Mouse (Mus musculus): ENCODE measurements around the gene Ano6. TPM values are rescaled to one million over a fixed set of nuclear protein-coding genes. Genes with fewer than 3 reads are reported as not detected.

Gene Ano6
- polyA plus RNA-seq, 1 experiment from 2014 or later = 23.9 TPM

DNA sequence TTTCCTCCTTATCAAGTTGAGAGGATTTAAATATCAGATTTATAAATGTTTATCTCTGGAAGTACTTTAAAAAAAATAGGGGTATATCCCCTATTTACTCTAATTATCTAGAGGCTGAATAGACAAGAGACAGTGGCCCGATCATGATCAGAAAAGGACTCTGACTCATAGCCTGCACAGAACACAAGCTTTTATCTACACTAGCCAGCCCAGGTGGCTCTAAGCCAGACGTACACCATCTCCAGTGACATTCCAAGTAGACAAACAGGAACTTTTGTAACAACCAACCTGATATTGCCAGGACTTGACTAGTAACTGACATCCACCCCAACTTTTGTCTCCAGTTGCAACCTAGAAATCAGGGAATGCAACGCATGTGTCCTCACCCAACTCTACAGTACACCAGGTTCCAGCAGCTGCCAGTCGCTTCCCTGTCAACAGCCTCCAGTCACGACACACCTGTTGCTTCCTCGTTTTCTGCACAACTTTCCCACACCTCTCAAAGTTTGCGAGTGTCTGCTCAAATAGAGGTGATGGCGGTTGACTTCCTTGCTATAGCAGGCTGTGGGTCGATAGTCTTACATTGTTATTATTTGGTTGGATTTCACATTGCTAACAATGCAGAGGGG is 199.0 kb downstream of the Ano6 start:
- H3K27me3 ChIP-seq (replicated peaks; ENCODE audit: control insufficient read depth, insufficient read depth, low read length) = no peaks in the 10 kb centered on the region
- H3K36me3 ChIP-seq (ENCODE audit: control insufficient read depth, insufficient read depth) = no peaks in the 10 kb centered on the region
- no peaks in the 10 kb centered on the region; the same call in 1 of the 2 replicates for H3K9me3 ChIP-seq (ENCODE audit: control insufficient read depth)
- no peak overlapping the region for H3K4me3 ChIP-seq (ENCODE audit: low read depth, low read length)
- no peak overlapping the region for H3K9ac ChIP-seq (ENCODE audit: low read depth, low read length)
- 76% methylated on average over 9 of the region's 9 CpGs for WGBS
- no peak overlapping the region for H3K27ac ChIP-seq (ENCODE audit: low read depth, low read length)
- no peak for TF ChIP-seq CTCF (IDR thresholded peaks at IDR 0.05; ENCODE audit: low read depth)
- ATAC-seq = no peak
- no peak overlapping the region for H3K4me2 ChIP-seq (replicated peaks; ENCODE audit: low read depth)
- no peaks in the 10 kb centered on the region for H3K4me1 ChIP-seq (replicated peaks; ENCODE audit: control insufficient read depth, insufficient read depth, low read length)

DNA sequence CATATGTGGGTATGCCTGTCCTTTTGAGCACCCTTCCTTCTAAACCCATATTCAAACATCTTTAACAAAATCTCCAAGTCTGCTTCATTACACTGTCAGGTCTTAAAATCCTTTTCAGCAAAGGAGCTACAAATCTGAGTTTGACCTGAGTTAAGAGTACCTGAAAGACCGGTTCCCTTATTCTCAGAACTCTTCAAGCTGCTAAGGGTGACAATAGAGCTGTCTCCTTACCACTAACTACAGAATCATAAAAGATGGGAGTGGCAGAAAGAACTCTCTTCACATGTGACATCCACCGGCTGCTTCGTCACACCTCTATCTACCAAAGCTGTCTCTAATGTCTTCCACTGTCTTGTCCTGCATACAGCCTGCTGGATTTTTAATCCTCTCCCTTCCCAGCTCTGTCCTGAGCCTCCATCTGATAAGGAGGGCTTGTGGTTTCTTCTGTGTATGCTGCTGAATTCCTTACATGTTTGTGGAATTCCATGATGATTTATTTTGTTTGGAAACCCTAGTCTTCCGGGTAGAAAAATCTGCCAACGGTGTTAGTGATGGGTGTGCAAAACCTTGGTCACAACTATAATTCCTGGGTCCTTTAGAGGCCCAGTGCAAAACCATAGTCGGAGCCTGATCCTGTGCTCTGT is 212.4 kb downstream of the Ano6 start:
- Histone ChIP-seq H3K36me3 (ENCODE audit: control insufficient read depth, insufficient read depth) (no peaks in the 10 kb centered on the region), H3K4me1 (replicated peaks; ENCODE audit: control insufficient read depth, insufficient read depth, low read length) (no peaks in the 10 kb centered on the region), H3K27me3 (replicated peaks; ENCODE audit: control insufficient read depth, insufficient read depth, low read length) (no peaks in the 10 kb centered on the region), H3K4me3 (ENCODE audit: low read depth, low read length) (no peak overlapping the region), H3K27ac (ENCODE audit: low read depth, low read length) (no peak overlapping the region), H3K4me2 (replicated peaks; ENCODE audit: low read depth) (no peak overlapping the region), H3K9me3 (ENCODE audit: control insufficient read depth) (no peaks in the 10 kb centered on the region), H3K9ac (ENCODE audit: low read depth, low read length) (no peak overlapping the region)
- WGBS = 19% methylated on average over 6 of the region's 6 CpGs
- TF ChIP-seq CTCF (IDR thresholded peaks at IDR 0.05; ENCODE audit: low read depth) = no peak
- no peak for ATAC-seq

GRCm38 (mm10) chr15:96011640-96012390 is 221.2 kb downstream of the Ano6 start:
- TF ChIP-seq CTCF (IDR thresholded peaks at IDR 0.05; ENCODE audit: low read depth) = no peak
- no peaks in the 10 kb centered on the region for H3K9me3 ChIP-seq (ENCODE audit: control insufficient read depth)
- no peaks in the 10 kb centered on the region for H3K36me3 ChIP-seq (ENCODE audit: control insufficient read depth, insufficient read depth)
- no peak overlapping the region for H3K4me3 ChIP-seq (ENCODE audit: low read depth, low read length)
- 91% methylated on average over 16 of the region's 16 CpGs for WGBS
- H3K27me3 ChIP-seq (replicated peaks; ENCODE audit: control insufficient read depth, insufficient read depth, low read length) = no peaks in the 10 kb centered on the region
- no peak overlapping the region for H3K4me2 ChIP-seq (replicated peaks; ENCODE audit: low read depth)
- no peaks in the 10 kb centered on the region for H3K4me1 ChIP-seq (replicated peaks; ENCODE audit: control insufficient read depth, insufficient read depth, low read length)
- no peak overlapping the region for H3K9ac ChIP-seq (ENCODE audit: low read depth, low read length)
- no peak overlapping the region for H3K27ac ChIP-seq (ENCODE audit: low read depth, low read length)
- no peak for ATAC-seq

GRCm38 (mm10) chr15:96012391-96012775 is 221.7 kb downstream of the Ano6 start:
- Histone ChIP-seq H3K4me3 (ENCODE audit: low read depth, low read length) (no peak overlapping the region), H3K9ac (ENCODE audit: low read depth, low read length) (no peak overlapping the region), H3K4me2 (replicated peaks; ENCODE audit: low read depth) (no peak overlapping the region), H3K27ac (ENCODE audit: low read depth, low read length) (no peak overlapping the region), H3K4me1 (replicated peaks; ENCODE audit: control insufficient read depth, insufficient read depth, low read length) (no peaks in the 10 kb centered on the region), H3K36me3 (ENCODE audit: control insufficient read depth, insufficient read depth) (no peaks in the 10 kb centered on the region), H3K27me3 (replicated peaks; ENCODE audit: control insufficient read depth, insufficient read depth, low read length) (no peaks in the 10 kb centered on the region), H3K9me3 (ENCODE audit: control insufficient read depth) (no peaks in the 10 kb centered on the region)
- no peak for ATAC-seq
- 58% methylated on average over 8 of the region's 8 CpGs for WGBS
- TF ChIP-seq CTCF (IDR thresholded peaks at IDR 0.05; ENCODE audit: low read depth) = no peak

GRCm38 (mm10) chr15:96014501-96014900 is 223.9 kb downstream of the Ano6 start:
- 87% methylated on average over 4 of the region's 4 CpGs for WGBS
- no peak for TF ChIP-seq CTCF (IDR thresholded peaks at IDR 0.05; ENCODE audit: low read depth)
- no peaks in the 10 kb centered on the region for H3K9me3 ChIP-seq (ENCODE audit: control insufficient read depth)
- H3K4me1 ChIP-seq (replicated peaks; ENCODE audit: control insufficient read depth, insufficient read depth, low read length) = no peaks in the 10 kb centered on the region
- H3K36me3 ChIP-seq (ENCODE audit: control insufficient read depth, insufficient read depth) = no peaks in the 10 kb centered on the region
- no peak overlapping the region for H3K9ac ChIP-seq (ENCODE audit: low read depth, low read length)
- no peak overlapping the region for H3K27ac ChIP-seq (ENCODE audit: low read depth, low read length)
- no peaks in the 10 kb centered on the region for H3K27me3 ChIP-seq (replicated peaks; ENCODE audit: control insufficient read depth, insufficient read depth, low read length)
- no peak for ATAC-seq
- H3K4me2 ChIP-seq (replicated peaks; ENCODE audit: low read depth) = no peak overlapping the region
- no peak overlapping the region for H3K4me3 ChIP-seq (ENCODE audit: low read depth, low read length)

DNA sequence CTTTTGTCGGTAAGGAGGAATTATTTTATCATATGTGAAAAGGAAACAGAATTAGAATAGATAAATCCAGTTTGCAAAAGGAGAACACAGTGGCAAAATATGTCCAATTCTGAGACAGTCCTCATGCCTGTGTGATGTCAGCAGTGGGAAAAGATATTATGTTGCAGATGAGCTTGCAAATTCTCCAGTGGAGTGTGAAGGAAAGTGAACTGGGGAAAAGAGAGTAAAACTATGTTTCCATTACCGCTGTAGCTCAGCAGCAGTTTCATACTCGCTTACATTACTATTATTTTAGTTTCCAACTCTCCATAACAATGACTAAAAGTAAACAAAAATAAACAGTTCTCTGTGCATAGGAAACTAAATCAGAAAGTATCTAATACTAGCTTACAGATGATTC is 229.8 kb downstream of the Ano6 start:
- Histone ChIP-seq H3K4me3 (ENCODE audit: low read depth, low read length) (no peak overlapping the region), H3K4me2 (replicated peaks; ENCODE audit: low read depth) (no peak overlapping the region), H3K27ac (ENCODE audit: low read depth, low read length) (no peak overlapping the region), H3K27me3 (replicated peaks; ENCODE audit: control insufficient read depth, insufficient read depth, low read length) (no peaks in the 10 kb centered on the region), H3K9ac (ENCODE audit: low read depth, low read length) (no peak overlapping the region), H3K4me1 (replicated peaks; ENCODE audit: control insufficient read depth, insufficient read depth, low read length) (no peaks in the 10 kb centered on the region), H3K36me3 (ENCODE audit: control insufficient read depth, insufficient read depth) (no peaks in the 10 kb centered on the region), H3K9me3 (ENCODE audit: control insufficient read depth) (no peaks in the 10 kb centered on the region)
- no peak for TF ChIP-seq CTCF (IDR thresholded peaks at IDR 0.05; ENCODE audit: low read depth)
- WGBS = 91% methylated on average over 3 of the region's 3 CpGs
- no peak for ATAC-seq

All from intestine, postnatal 0 days (tissue).